Mouse (Mus musculus) adrenal gland, adult (tissue): ENCODE measurements around the gene Ppp2r3a.

ENCODE experiments used
- DNase-seq, 2 experiments: peaks; one replicate each; pipeline ENCODE4 v3.0.0; 2022 to 2023; ENCODE audit warnings: low spot score in 1 of 2; ENCODE audit not compliant: inconsistent age in 2 of 2

Gene Ppp2r3a

DNA sequence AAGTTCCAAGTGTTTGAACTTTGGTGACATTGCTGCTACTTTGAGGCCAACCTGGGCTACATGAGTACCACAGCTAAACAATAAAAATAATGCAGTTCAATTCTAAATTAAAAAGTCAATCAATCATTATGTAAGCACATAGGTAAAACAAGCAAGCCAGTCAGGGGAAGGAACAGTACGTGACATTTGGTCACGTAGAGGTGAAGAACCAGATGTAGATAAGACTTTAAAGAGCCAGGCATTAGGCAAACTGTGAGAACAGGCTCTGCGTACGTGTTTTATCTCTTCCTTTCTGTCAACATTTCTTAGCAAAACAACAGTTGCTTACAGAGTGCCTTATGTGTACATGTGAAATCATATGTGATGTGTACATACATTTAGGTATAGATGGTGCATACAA is 946 bp upstream of the Ppp2r3a start:
- DNase-seq = no peak

DNA sequence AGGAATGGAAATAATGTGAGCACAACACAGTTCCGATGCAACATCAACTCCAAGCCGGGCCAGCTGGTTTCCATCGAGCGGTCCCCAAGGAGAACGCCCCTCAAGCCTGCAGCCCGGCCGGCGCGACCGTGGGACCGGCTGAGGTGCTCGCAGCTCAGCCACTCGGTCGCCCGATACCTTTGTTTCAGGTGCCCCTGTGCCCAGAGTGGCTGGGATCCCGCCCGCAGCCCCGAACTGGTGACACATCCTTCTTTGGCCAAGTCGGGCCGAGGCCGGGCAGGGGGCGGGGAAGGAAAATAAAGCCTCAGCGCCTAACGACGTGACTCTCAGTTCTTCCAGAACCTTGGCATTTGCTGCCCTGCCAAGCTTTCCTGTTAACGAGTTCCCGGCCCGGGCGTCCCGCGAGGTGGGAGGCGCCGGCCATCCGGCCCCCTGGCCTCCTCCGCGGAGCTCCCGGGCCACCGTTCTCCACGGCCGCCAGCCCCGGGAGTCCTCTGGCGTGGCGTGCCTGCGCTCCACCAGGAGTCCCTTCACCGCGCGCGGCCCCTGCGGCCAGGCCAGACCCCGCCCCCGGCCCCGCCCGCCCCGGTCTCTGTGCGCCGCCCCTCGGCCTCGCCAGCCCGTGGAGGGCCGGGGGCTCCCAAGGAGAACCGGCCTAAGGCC is 483 bp downstream of the Ppp2r3a start:
- peak; percentile 87 to 96 for DNase-seq

- no peak for DNase-seq
Observed at GRCm38 (mm10) chr9:101250486-101250885, 1.1 kb downstream of the Ppp2r3a start.

GRCm38 (mm10) chr9:101249626-101250025 is 2.0 kb downstream of the Ppp2r3a start:
- DNase-seq = no peak

DNA sequence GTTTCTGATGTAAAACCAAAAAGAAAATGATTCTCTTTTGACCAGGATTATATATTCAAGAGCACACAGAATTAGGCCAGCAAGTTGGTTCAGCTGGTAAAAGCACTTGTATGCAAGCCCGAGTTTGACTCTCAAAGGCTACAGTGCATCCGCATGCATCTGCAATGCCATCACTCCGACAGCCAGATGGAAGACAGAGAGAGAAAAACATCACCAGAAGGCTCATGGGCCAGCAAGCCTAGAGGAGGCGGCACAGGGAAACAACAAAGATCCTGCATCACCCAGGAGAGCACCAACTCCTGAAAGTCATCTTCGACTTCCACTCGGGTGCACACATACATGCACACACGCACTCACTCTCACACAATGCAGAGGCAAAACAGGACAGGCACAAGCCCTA is 4.1 kb downstream of the Ppp2r3a start:
- DNase-seq = no peak

- no peak for DNase-seq
Observed at GRCm38 (mm10) chr9:101245493-101245892, 6.1 kb downstream of the Ppp2r3a start.

DNA sequence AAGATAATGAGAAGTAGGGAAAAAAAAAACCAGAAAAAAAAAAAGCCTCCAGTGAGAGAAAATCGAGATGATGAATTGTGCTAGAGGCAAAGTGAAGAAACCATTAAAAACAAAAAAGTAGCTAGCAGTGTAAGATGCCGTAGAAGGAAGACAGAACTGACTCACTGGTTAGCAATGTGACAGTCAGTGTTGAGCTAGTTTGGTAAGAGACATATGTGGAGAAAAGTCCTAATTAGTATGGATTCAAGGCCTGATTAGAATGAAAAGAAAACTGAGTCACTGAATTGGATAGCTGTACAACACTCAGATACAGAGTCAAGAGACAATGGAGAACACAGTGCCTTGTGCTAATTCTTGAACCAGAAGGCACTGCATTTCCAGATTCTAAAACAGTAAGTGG is 7.9 kb downstream of the Ppp2r3a start:
- DNase-seq = peak in 1 of 2 experiments; percentile 71

GRCm38 (mm10) chr9:101240161-101240560 is 11.4 kb downstream of the Ppp2r3a start:
- no peak for DNase-seq

- DNase-seq = no peak
Observed at GRCm38 (mm10) chr9:101235786-101236185, 15.8 kb downstream of the Ppp2r3a start.

DNA sequence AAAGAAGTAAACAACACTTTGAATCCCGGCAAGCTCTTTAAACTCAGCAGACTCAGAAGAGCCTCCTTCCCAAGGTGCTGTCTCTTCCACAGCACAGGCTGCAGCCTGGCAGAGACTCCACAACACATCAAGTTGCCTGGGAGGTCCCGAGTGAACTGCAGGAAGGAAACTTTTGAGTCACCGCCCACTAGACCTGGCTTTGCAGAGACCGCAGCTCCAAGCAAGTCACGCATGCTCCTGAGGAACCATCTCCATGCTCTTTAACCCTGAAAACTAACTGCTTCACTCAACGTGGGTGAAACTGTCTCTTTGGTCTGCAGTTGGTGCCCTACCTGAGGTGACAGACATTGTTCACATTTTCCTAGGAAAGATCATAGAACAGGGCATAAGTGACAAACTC is 19.6 kb downstream of the Ppp2r3a start:
- DNase-seq = no peak

DNA sequence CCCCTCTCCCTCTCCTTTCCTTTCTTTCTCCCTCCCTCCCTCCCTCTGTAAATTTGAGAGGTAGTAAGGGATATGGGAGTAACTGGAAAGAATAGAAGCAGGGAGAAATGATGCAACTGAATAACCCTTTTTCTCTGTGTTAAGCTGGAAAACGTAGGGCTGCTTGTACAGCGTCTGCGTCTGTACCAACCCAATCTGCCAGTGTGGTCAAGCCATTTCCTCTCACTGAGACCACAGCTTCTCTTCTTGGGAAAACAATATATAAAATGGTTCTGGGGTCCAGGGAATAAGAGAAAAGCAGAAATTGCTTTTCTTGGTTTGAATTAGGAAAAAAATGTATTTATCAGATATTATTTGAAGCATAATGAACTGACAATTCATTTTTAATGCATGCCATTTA is 21.6 kb downstream of the Ppp2r3a start:
- no peak for DNase-seq

GRCm38 (mm10) chr9:101228892-101229291 is 22.7 kb downstream of the Ppp2r3a start:
- DNase-seq = peak in 1 of 2 experiments; percentile 59

GRCm38 (mm10) chr9:101207984-101208383 is 43.6 kb downstream of the Ppp2r3a start:
- no peak for DNase-seq

GRCm38 (mm10) chr9:101206516-101206915 is 45.1 kb downstream of the Ppp2r3a start:
- no peak for DNase-seq

DNA sequence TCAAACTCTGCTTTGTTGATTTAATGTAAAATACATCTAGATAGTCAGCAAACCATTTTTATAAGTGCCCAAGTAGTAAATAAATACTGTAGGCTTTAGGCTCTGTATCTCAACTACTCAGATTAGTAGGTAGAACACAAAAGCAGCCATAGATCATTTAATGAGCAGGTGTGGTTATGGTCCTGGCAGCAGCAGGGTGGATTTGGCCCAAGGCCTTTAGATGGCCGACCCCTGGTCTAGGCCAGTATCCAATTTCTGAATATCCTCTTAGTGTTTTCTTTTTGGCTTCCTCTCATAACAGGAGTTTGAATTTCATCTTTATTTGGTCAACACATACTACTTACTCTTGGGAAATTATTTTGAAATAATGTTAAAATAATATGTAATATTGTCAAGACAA is 46.4 kb downstream of the Ppp2r3a start:
- DNase-seq = no peak

GRCm38 (mm10) chr9:101204059-101204458 is 47.5 kb downstream of the Ppp2r3a start:
- no peak for DNase-seq

GRCm38 (mm10) chr9:101200627-101201026 is 51.0 kb downstream of the Ppp2r3a start:
- DNase-seq = no peak

GRCm38 (mm10) chr9:101198804-101199203 is 52.8 kb downstream of the Ppp2r3a start:
- DNase-seq = no peak

- DNase-seq = no peak
Observed at GRCm38 (mm10) chr9:101198261-101198660, 53.3 kb downstream of the Ppp2r3a start.

DNA sequence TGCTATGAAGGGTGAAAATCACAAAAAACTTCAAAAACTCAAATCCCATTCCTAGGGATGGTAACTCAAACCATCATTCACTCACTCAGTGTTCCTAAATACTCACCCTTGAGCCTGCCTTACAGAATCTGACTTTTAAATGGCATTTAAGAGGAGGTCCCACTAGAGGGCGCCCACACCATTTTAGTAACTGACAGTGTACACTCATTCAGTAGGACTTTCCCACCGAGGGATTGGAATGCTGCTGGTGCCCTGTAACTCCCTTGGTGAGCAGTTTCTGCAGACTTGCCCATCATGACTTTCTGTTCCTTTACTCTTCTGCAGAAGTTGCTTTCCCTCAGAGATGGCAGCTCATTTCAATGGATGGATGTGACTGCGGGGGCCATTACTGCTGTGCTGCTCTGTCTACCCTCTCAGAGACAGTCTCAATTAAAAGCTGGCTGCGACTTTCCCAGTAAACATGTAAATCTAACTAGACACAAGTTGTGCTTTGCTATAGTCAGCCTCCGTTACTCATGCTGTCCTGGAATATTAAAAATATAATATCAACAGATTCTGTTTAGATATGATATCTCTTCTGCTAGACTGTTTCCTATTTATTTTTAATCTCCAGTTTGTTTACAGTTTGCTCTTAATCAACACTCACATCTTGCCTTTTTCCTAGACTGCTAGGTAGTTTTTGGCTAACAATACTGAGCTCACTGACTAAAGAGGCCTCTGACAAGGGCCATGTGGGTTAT is 69.5 kb downstream of the Ppp2r3a start:
- peak; percentile 79 to 95 for DNase-seq

DNA sequence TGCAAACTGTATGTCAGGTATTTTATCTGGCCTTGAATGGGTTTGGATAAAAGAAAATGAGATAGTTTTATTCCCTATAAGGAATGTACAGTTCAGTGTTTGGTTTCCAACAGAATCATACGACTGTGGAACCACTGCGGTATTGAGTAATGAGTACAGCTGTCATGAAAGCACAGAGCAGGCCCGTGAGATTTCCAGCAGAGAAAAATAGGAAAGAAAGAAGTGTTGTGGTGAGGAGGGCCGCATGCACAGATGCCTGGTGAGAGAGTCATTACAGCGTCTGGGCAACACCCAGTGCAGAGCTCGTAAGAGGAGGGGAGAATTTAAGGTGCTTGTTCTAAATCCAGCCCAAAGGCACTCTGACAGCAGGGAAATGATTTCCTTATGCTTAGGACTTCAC is 70.3 kb downstream of the Ppp2r3a start:
- DNase-seq = no peak

- no peak for DNase-seq
Observed at GRCm38 (mm10) chr9:101180234-101180633, 71.4 kb downstream of the Ppp2r3a start.

GRCm38 (mm10) chr9:101160627-101161026 is 91.0 kb downstream of the Ppp2r3a start:
- no peak for DNase-seq
